Mouse (Mus musculus): Measurements from ENCODE around the gene Furin. TPM values are rescaled to one million over a fixed set of nuclear protein-coding genes. Genes with fewer than 3 reads are reported as not detected.

Furin gene
- total RNA-seq (2021), result 10 to 100 TPM; 37.7 to 43.7 TPM
- long read RNA-seq, full-length matches to known transcripts, result 17 of 25 reads
- long read RNA-seq, partial matches to known transcripts, result 1 of 25 reads
- long read RNA-seq, other reads (novel, unspliced or antisense), result 7 of 25 reads

DNA sequence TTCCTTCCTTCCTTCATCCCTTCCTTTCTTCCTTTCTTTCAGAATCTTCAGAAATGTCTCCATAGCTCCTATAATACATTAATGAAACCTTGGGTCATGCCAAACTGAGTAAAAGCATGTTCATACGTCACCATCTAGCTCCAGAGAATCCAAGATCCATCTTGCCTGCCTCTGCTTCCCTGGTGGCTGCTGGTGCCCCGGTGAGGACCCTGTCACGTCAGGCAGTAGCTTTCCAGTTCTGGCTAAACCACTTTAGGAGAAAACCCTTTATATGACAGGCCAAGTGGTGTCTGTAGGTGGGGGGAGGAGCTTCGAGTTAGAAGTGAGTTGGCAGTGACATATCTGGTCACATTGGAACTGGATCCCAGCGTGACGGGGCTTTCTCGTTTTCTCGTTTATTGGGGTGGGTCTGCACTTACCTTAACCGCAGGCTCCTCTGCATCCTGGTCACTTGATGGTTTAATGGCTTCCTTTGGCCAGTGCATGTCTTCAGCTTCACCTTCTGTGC is at the start of gene Furin:
Furin (minus strand) TSS at position 249 of the 508 bp plus-strand sequence.
- DNase-seq (ENCODE audit: low spot score in 2 of 2), result no peak

DNA sequence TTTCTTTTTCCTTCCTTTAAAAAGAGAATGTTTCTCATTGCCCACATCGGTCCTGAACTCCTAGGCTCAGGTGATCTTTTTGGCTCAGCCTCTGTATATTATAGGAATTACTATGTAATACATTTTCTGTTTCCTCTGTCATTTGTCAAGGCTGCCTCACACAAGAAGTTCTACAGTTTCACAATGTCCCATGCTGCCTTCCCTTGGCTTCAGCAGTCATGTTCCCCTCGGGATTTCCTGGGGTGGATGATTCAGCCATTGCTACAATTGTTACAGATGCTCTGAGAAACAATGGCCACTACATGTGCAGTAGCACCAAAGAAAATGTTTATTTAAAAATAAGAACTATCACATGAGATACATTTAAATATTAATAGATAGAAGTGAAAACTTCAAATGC is 49.5 kb upstream of the Furin start:
- no peak for DNase-seq (ENCODE audit: low spot score in 2 of 2)

DNA sequence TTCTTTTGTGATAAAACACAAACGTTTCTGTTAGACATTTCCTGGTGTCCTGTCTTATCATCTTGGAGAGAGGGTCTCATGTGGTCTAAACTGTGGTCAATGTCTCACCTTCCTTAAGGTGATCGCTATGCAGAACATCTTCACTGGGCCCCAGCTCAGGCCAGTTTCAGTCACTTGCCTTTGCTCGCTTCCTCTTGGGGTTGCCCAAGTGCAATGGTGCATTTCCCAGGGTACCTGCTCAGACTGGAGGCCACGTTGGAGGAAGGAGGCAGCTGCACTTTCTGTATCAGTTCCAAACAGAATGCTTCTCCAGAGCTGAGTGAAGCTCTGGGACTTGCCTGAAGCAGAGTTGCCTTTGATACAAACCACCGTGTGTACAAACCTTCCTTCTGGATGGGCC is 48.8 kb upstream of the Furin start:
- no peak for DNase-seq (ENCODE audit: low spot score in 2 of 2)

GRCm38 (mm10) chr7:80453121-80453520 is 47.9 kb upstream of the Furin start:
- no peak for DNase-seq (ENCODE audit: low spot score in 2 of 2)

- DNase-seq (ENCODE audit: low spot score in 2 of 2), result no peak
Observed at GRCm38 (mm10) chr7:80452241-80452640, 47.0 kb upstream of the Furin start.

DNA sequence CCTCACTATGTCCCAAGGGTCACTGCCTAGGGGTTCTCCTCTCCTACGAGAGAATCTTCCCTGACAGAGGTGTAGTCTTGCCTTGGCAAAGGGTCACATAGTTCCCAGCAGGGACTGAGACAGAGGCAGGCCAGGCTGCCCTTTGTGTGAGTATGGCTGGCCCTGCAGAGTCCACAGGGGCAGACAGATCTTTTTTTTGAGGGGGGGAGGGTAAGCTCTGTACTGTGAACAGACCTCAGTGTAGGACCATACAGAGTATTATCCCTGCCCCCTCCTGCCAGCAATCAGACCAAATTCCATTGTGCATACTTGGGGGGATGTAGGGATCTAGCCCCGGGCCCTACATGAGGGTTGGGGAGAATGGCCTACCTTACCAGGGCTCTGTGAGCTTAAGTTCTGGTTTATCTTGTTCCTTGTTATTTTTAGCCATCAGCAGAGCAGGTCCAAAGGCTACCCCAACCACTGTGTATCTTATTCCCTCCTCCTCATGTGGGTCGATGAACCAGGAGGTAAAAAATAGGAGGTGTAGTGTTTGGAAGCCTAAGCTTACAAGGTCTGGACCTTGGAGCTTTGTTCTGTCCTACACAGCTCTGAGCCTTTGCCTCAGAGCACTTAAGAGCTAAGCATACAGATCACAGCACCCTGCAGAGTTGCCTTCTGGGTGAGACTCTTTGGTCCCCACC is 46.5 kb upstream of the Furin start:
- no peak for DNase-seq (ENCODE audit: low spot score in 2 of 2)

DNA sequence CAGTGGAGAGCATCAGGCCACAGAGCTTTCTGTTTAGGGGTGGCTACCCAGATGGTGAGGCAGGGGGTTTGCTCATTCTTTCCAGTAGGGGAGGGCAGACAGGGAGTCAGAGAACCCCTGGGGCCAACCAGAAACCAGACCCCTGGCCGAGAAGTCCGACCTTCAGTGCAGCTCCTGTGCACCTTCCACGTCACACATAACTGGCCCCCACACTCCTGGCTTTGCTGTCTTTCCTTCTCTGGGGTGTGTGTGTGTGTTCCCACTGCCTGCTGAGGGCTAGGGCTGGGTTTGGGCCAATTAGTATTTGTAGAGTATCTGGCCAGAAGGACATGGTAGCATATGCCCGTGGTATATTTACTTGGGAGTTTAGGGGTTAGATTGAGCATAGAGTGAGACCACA is 45.1 kb upstream of the Furin start:
- DNase-seq (ENCODE audit: low spot score in 2 of 2), result no peak

GRCm38 (mm10) chr7:80449620-80450091 is 44.4 kb upstream of the Furin start:
- no peak for DNase-seq (ENCODE audit: low spot score in 2 of 2)

- DNase-seq (ENCODE audit: low spot score in 2 of 2), result no peak
Observed at GRCm38 (mm10) chr7:80447336-80447735, 42.1 kb upstream of the Furin start.

- DNase-seq (ENCODE audit: low spot score in 2 of 2), result no peak
Observed at GRCm38 (mm10) chr7:80446221-80446878, 41.1 kb upstream of the Furin start.

GRCm38 (mm10) chr7:80445492-80445891 is 40.3 kb upstream of the Furin start:
- no peak for DNase-seq (ENCODE audit: low spot score in 2 of 2)

DNA sequence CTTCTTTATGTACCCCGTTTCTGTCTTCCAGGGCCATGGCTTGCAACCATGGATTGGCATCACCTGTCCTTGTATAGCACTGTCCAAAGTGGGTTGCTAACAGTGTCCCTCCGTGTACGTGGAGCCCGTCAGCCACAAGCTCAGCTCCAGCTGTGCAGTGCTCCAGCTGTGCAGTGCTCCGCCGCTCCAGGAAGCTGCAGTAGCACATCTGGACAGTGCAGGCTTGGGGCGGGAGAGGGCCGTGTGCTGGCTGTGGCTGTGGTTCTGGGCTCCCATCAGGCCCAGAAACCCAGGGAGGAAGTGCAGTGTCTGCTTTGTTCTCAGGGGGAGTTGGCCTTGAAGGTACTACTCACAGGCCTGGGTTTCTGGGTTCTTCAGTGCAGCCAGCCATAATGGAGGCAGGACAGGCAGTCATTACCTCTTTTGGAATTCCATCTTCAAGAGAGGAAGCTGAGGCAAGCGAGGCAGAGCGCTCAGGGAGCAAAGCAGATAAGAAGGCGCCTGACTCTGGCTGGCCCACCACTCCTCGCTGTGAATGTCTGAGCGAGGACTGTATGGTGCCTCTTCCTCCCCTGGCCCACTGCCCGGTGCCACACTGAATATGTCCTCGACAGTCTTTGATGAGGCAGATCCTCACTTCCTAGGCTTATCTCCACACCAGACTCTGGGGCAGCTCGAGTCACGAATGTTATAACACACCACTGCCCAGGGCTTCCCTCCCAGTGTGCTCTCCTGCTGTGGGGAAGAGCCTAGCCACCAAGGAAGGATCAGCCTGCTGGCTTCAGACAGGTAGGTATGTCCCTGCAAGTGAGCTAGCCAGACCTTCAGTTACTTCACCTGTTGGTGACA is 39.4 kb upstream of the Furin start:
- DNase-seq (ENCODE audit: low spot score in 2 of 2), result no peak

- no peak for DNase-seq (ENCODE audit: low spot score in 2 of 2)
Observed at GRCm38 (mm10) chr7:80443124-80443523, 37.9 kb upstream of the Furin start.

GRCm38 (mm10) chr7:80441986-80442904 is 37.0 kb upstream of the Furin start:
- peak in 1 of 2 experiments; percentile 32 for DNase-seq (ENCODE audit: low spot score in 2 of 2)

DNA sequence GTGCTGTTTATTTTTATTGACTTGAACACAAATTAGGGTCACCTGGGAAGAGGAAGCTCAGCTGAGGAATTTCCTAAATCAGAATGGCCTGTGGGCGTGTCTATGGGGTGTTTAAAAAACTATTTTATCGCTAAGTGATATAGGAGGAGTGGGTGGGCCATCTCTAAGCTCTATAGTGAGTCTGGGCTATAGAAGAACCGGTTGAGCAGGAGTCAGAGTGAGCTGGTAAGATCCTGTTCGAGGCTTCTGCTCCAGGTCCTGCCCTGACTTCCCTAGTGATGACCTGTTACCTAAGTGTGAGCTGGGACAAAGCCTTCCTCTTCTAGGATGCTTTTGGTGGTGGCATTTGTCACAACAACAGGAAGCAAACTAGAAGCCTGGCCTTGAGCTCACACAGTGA is 35.4 kb upstream of the Furin start:
- DNase-seq (ENCODE audit: low spot score in 2 of 2), result no peak

- no peak for DNase-seq (ENCODE audit: low spot score in 2 of 2)
Observed at GRCm38 (mm10) chr7:80439789-80440488, 34.7 kb upstream of the Furin start.

DNA sequence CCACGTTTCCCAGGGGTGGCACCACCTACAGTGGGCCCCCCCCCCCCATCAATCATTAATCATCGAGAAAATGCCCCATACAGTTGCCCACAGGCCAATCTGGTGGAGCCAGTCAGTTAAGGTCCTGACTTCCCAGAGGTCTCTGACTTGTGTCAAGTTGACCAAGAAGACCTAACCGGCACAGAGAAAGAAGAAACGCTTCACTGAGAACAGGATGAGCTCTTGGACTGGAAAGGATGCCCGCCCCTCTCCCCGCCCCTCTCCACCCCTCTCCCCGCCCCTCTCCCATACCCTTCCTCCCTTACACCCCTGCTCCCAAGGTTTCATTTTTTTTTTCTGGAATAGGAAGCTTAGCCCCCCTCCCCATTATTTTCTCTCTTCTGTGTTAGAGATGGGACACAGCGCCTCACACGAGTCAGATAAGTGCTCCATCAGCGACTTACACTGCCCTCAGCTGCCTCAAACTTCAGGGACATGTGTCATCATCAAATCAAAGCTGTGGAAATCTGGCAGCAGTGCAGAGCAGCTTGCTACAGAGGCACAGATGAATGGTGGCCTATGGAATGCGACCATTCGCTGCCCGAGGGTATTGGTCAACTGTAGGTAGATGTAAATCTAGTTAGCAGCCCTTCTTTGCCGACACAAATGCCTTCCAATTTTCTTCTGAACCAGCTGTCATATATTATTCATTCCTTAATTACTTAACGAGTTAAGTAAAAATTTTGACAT is 34.0 kb upstream of the Furin start:
- peak in 1 of 2 experiments; percentile 25 for DNase-seq (ENCODE audit: low spot score in 2 of 2)

DNA sequence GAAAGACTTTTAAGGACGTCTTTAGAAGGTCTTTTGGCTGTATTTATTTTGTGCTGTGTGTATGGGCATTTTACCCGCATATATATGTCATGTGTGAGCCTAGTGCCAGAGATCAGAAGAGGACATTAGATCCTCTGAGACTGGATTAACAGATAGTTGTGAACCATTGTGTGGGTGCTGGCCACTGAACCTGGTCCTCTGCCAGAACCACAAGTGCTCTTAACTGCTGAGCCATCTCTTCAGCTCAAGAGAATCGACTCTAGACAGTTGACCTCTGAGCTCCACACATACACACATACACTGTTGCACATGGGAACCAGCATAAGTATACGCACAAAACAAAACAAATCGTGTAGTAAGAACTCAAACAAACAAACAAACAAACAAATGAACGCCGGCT is 31.3 kb upstream of the Furin start:
- no peak for DNase-seq (ENCODE audit: low spot score in 2 of 2)

DNA sequence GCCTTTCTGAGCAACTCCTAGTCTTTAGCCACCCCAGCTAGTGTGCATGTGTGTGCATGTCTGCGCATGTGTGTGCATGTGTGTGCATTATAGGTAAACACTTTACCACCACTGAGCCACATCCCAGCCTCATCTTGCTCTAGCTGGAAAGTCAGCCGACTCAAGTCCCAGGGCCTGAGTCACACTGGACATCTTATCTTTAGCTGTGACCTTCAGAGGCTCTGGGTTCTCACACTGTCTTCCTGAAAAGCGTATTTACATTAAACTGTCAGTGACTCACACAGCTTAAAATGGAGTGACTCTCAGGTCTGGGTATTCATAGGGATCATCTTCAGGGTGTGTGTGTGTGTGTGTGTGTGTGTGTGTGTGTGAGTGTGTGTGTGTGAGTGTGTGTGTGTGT is 30.4 kb upstream of the Furin start:
- DNase-seq (ENCODE audit: low spot score in 2 of 2), result no peak
